Mouse (Mus musculus) cerebellum, adult 18-20 months (tissue): ENCODE measurements around the gene Arhgap42.

Experiments used
- DNase-seq, 2 experiments: peaks; one replicate each; pipeline ENCODE4 v3.0.0; 2021

Gene Arhgap42

GRCm38 (mm10) chr9:9208205-9208604 lies 30.7 kb downstream of the Arhgap42 start:
- DNase-seq, result no peak

GRCm38 (mm10) chr9:9207251-9207650 lies 31.6 kb downstream of the Arhgap42 start:
- DNase-seq, result no peak

DNA sequence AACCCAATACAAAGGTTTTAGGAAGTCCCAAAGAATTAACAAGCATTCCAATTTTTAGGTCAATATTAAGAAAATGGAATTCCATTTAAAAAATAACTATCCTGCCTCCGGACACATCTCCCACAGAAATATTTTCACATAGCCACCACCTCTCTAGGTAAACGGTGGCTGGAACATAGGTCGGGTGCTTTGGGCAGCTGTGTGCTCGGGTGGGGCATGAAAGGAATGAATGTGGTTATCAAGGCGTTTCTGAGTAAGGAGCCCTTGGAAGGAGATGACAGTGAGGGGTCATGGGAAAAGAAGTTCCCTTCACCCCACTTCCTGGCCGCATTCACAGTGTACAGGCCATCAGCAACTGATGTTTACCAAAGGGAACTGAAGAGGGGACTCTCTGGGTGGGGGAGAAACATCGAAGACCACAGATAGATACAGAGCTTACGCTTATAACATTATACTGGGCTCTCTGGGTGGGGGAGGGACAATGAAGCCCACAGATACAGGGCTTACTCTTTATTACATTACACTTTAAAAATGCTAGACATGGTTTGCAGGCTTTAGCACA lies 38.0 kb downstream of the Arhgap42 start:
- DNase-seq, result no peak

DNA sequence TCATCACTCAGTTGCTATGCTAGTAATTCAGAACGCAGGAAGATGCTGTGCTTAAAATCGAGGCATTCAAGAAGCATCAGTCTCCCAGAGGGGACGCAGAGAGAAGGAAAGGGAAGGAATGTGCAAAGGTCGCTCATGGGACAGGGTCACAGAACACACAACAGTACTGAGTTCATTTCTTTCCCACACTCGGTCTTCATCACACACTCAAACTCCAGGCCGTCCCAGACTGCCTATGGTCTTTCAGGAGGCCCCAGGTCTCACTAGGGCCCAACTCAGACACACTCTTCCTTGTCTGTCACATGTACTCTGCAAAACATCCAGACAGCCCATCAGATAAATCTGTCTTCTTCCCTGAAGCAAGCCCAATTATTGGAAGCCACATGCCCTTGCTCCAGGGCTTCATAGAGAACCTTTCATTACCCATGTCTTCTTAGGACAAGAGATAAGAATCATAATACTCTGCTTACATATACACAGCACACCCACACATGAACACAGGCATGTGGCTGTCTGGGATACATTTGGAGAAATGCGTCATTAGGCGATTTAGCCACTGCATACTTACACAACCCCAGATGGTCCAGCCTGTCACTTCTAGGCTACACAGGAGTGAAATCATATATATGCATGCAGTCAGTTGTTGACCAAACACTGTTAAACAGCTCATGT lies 39.6 kb downstream of the Arhgap42 start:
- DNase-seq, result no peak

DNA sequence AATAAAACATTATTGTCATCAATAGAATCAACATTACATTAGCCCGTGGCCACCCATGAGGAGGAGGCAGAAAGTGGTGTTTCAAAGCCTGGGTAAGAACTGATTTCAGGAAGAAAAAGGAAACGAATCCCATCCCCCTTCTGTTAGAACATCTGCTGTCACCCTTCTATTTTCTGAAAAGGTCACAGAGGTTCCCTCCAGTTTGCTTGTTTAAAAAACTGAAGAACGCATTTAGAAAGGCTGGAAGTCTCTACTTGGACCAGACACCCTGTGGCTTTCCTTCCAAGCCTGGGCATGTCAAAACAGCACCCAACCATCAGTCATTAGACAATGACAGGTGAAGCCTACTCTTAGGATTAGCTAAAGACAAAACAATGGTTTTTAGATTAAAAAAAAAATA lies 40.3 kb downstream of the Arhgap42 start:
- DNase-seq, result no peak

GRCm38 (mm10) chr9:9196046-9196445 lies 42.9 kb downstream of the Arhgap42 start:
- DNase-seq, result no peak

DNA sequence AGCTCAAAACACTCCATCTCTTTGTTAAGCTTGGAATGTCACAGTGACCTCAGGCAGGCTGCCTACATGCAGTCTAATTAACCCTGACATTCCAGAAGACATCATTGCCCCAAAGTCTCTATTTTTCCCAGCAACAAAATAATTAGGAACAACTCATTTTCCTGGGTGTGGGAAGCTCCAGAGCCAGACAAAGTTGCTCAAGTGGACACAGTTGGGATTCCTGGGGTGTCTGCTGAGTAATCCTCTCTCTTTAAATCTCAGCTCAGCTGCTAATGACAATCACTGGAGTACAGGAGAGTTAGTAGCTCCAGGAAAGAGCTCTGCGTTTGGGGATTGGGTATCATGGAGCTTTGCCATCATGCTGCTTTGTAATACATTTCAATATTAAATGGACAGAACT lies 44.4 kb downstream of the Arhgap42 start:
- DNase-seq, result no peak

DNA sequence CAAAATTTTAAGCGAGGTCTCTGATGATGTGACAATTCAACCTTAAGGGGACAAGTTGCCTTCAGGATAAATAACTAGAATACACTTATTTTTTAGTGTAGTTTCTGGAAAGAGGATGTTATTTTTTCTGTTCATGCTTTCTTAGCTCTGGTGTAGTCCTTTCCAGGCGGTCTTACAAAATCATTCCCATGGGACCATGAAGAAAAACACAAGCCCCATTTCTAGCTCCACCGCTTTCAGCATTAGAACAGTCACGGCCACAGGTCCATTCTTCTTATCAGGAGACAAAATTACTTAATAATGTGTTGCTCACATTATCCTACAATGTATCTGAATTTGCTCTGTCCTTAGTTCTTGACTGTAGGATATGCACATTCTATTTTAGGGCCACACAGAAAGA lies 46.2 kb downstream of the Arhgap42 start:
- DNase-seq, result no peak

GRCm38 (mm10) chr9:9190835-9191234 lies 48.1 kb downstream of the Arhgap42 start:
- no peak for DNase-seq

GRCm38 (mm10) chr9:9188167-9188566 lies 50.7 kb downstream of the Arhgap42 start:
- no peak for DNase-seq

DNA sequence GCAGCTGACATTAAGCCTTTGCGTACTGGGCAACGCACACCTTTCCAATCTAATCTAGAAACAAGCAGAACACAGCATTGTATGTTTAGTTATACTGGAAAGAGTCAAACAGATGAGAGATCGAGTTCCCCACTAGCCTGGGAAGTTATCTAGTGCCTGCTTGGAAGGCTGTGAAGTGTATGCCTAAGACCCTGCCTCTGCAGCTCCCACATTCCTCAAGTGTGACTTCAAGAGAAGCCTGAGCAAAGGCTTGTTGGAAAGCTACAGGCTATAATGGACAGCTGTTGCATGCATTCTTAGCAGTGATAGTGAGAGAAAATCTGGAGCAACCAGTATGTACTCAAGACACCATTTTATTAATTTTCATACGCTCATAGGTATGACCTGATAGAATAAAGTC lies 61.2 kb downstream of the Arhgap42 start:
- DNase-seq, result no peak

DNA sequence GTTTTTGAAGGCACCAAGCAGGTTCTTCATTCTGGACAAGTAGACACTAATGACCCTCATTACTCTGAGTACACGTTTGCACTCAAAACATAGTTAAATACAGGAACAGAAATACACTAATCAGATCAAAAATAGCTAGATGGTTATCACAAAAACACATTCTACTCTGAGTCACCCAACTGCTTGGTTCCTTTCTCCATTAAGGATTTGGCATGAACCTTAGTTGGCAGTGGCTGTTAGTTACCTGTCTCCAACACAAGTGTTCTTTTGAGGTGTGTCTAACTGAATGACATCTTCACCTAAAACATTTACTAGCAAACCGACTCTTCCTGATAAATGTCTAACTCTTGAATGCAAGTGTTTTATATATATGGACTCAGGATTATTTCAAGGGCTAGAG lies 64.0 kb downstream of the Arhgap42 start:
- no peak for DNase-seq

DNA sequence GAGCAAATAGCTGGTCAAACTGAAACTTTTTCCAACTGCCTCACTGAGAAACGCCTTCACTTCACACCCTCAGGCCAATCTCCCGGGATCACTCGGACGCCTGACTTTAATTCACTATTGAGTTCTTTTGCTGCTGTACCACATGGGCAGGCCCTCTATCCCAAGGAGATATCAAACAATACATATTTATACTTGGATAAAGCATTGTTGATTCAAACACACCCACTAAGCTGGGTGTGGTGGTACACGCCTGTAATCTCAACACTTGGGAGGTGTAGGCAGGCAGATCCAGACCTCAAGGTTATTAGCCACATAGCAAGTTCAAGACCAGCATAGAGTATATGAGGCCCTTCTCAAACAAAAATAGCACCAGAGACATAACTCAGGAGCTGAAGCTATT lies 64.7 kb downstream of the Arhgap42 start:
- DNase-seq, result no peak

- DNase-seq, result no peak
Observed at GRCm38 (mm10) chr9:9173091-9173490, 65.8 kb downstream of the Arhgap42 start.

- DNase-seq, result no peak
Observed at GRCm38 (mm10) chr9:9171146-9171816, 67.6 kb downstream of the Arhgap42 start.

GRCm38 (mm10) chr9:9165641-9166063 lies 73.2 kb downstream of the Arhgap42 start:
- DNase-seq, result no peak

GRCm38 (mm10) chr9:9160736-9161135 lies 78.2 kb downstream of the Arhgap42 start:
- DNase-seq, result no peak

- DNase-seq, result no peak
Observed at GRCm38 (mm10) chr9:9158241-9158640, 80.7 kb downstream of the Arhgap42 start.

GRCm38 (mm10) chr9:9157425-9157824 lies 81.5 kb downstream of the Arhgap42 start:
- DNase-seq, result no peak

DNA sequence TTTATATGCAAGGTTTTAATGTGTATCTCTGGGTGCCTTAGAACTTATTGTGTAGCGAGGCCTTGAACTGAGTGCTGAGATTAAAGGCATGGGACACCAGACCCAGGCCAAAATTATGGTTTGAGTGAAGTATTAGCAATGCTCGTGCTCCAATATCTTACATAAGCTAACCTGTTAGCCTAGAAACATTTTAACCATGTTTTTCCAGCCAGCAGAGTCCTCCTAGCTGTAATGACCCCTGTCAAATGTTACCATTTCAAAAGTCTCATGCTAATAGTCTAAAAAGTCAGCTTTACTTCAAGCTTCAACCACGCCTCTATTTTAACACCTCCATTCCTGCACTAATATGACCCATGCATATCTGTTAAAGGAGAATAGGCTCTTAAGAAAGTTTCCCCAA lies 84.3 kb downstream of the Arhgap42 start:
- no peak for DNase-seq

DNA sequence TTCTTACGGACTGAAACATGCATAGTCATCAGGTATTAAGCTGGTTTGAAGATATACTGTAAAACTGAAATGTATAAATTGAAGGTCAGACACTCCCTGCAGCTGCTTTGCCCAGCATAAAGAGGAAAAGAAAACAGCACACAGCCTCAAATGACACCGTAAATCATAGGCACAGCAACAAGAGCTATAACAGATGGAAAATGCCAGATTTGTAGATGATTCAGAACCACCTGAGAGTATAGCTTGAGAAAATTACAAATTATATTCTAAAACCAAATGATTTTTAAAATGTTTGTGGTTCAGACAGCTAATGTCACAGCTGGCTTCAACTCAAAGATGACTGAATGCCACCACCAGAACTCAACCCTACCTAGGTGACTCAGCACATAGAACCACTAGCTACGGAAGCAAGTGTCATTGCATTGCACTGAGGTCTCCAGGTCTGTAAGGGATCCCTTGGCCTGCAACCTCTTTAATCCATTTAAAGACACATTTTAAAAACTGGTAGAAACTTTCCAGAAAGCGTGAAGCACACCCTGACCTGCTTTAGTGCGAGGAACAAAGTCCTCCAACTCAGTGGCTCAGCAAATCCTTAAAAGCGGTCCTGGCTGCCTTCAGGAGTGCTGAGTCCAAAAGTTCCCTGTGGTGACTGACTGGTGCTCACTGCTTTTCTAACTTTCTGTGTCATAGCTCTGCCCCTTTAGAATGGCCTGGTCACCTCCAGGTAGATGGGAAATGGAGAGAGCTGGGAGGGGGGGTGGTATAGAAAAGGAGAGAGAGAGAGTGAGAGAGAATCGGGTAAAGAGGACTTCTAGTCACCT lies 94.4 kb downstream of the Arhgap42 start:
- DNase-seq, result no peak

DNA sequence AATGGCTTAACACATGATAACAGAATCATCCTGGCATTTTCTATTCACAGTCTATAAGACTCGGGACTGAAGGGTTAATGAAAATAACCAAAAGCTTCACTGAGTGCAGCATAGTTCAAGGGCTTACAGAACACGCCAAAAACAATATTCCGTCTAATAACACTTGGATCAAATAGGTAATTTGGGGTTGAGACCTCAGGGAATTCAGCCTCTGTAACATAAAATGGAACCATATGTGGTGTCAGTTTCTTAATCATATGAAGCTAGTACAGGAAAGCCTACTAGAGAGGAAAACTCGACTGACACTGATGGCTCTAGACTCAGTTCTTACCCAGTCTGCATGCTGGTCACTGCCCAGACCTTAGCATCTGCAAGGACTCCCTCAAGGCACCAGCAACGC lies 95.8 kb downstream of the Arhgap42 start:
- no peak for DNase-seq

- DNase-seq, result no peak
Observed at GRCm38 (mm10) chr9:9142561-9142960, 96.3 kb downstream of the Arhgap42 start.

GRCm38 (mm10) chr9:9142144-9142543 lies 96.8 kb downstream of the Arhgap42 start:
- no peak for DNase-seq
